Mouse (Mus musculus): ENCODE results near the gene Gm11397. TPM values are rescaled to one million over a fixed set of nuclear protein-coding genes. Genes with fewer than 3 reads are reported as not detected.

Gene Gm11397
- not detected in 2 replicates for polyA plus RNA-seq (2012; rRNA removed)

DNA sequence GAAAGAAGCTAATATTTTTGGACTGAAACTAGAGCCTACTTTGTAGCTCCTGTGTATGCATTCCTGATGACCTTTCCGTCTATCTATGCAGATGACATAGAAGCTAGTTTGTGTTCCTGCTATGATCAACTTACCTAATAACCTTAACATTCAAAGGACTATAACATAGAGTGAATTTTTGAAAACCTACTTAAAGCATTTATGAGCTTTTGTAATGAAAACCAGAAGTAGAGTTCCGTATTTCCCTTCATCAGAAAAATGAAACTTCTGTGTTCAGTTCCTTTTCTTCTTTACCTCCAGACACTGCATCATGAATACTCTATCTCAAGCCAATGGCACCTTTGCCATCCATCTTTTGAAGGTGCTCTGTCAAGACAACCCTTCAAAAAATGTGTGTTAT is at the start of gene Gm11397:
TSS of gene Gm11397 (plus strand) at position 301 of the 400 bp plus-strand sequence.

Other genes with a start within 250 kb of the Gm11397 start
- gene Serpinb9c, start 236.0 kb upstream of the Gm11397 start, polyA plus RNA-seq (2012; rRNA removed) = 0.01 TPM in 1 of 2 replicates, not detected in the other
- not detected in 2 replicates for gene Serpinb9d, start 202.8 kb upstream of the Gm11397 start, polyA plus RNA-seq (2012; rRNA removed)
- gene Serpinb9e, start 146.1 kb upstream of the Gm11397 start, polyA plus RNA-seq (2012; rRNA removed) = 0.01 and 0.03 TPM in 2 replicates
- 0.01 TPM in 1 of 2 replicates, not detected in the other for gene Serpinb9f, start 71.7 kb upstream of the Gm11397 start, polyA plus RNA-seq (2012; rRNA removed)
- gene Serpinb9g, start 89.0 kb downstream of the Gm11397 start, polyA plus RNA-seq (2012; rRNA removed) = 0.03 TPM in 1 of 2 replicates, not detected in the other